Mouse (Mus musculus) brain, adult 2 months (tissue): ENCODE results near the gene Orc4.
"Not testable (repeated sequence)": the region's sequence is repeated elsewhere in the genome, so short reads cannot be mapped to it uniquely, and the experiment has no call there.

Source experiments
- DNase-seq: peaks from one replicate; pipeline ENCODE4 v3.0.0; 2011; ENCODE audit warnings: low read depth, low spot score

The Orc4 gene

GRCm38 (mm10) chr2:48950252-48950315 lies at the start of gene Orc4:
Gene Orc4 (minus strand): TSS chr2:48950277.
- no peak for DNase-seq

GRCm38 (mm10) chr2:48990322-48990721 lies 40.2 kb upstream of the Orc4 start:
- no peak for DNase-seq

- DNase-seq: no peak
Observed at GRCm38 (mm10) chr2:48978920-48979319, 28.8 kb upstream of the Orc4 start.

GRCm38 (mm10) chr2:48956591-48956990 lies 6.5 kb upstream of the Orc4 start:
- DNase-seq: peak; percentile 6

GRCm38 (mm10) chr2:48950316-48950880 lies 321 bp upstream of the Orc4 start:
- peak; percentile 24 for DNase-seq

GRCm38 (mm10) chr2:48949743-48950251 lies 280 bp downstream of the Orc4 start:
- DNase-seq: peak; percentile 65

- peak; percentile 100 for DNase-seq
Observed at GRCm38 (mm10) chr2:48948841-48949584, 1.1 kb downstream of the Orc4 start, which contains the start of gene Mbd5. Gene Mbd5 (plus strand): TSS chr2:48949508.

GRCm38 (mm10) chr2:48947761-48948160 lies 2.3 kb downstream of the Orc4 start:
- DNase-seq: no peak

GRCm38 (mm10) chr2:48935058-48935457 lies 15.0 kb downstream of the Orc4 start:
- no peak for DNase-seq

- DNase-seq: no peak
Observed at GRCm38 (mm10) chr2:48915832-48916231, 34.2 kb downstream of the Orc4 start.

GRCm38 (mm10) chr2:48914185-48914584 lies 35.9 kb downstream of the Orc4 start:
- DNase-seq: no peak

GRCm38 (mm10) chr2:48908866-48909265 lies 41.2 kb downstream of the Orc4 start:
- DNase-seq: peak; percentile 70

- no peak for DNase-seq
Observed at GRCm38 (mm10) chr2:48895186-48895585, 54.9 kb downstream of the Orc4 start.

GRCm38 (mm10) chr2:48885945-48886344 lies 64.1 kb downstream of the Orc4 start:
- peak; percentile 93 for DNase-seq

GRCm38 (mm10) chr2:48868199-48868913 lies 81.7 kb downstream of the Orc4 start:
- peak; percentile 15 for DNase-seq

GRCm38 (mm10) chr2:48865596-48865995 lies 84.5 kb downstream of the Orc4 start:
- DNase-seq: not testable (repeated sequence)
